Mouse (Mus musculus) hindbrain, embryonic 14.5 days (tissue): ENCODE results near the gene Luzp1. TPM values are rescaled to one million over a fixed set of nuclear protein-coding genes. Genes with fewer than 3 reads are reported as not detected.

ENCODE experiments used
- ATAC-seq: fragments of 200-750 bp; cut with Nextera tagmentation; 2 replicates; pipeline ENCODE4 v1.8.0; 2017; ENCODE audit warnings: moderate number of reproducible peaks, mild to moderate bottlenecking, moderate TSS enrichment, moderate library complexity; ENCODE audit not compliant: low FRiP score
- DNase-seq: peaks from one replicate; pipeline ENCODE4 v3.0.0-alpha.2; 2015; ENCODE audit warnings: low spot score
- H3K27ac ChIP-seq: fragments of 300-500 bp; sonication (generic); 2 replicates; pipeline ENCODE4 v1.5.1; 2014; ENCODE audit warnings: mild to moderate bottlenecking, moderate library complexity
- H3K27me3 ChIP-seq: fragments of 300-500 bp; sonication (generic); 2 replicates; pipeline ENCODE4 v1.6.1; 2014; ENCODE audit warnings: mild to moderate bottlenecking, low read length, mixed read lengths; ENCODE audit not compliant: control insufficient read depth, insufficient read depth
- H3K36me3 ChIP-seq: fragments of 300-500 bp; sonication (generic); replicated peaks from 2 replicates; pipeline ENCODE4 v1.6.1; 2014; ENCODE audit not compliant: control insufficient read depth, insufficient read depth
- H3K4me1 ChIP-seq: fragments of 300-500 bp; sonication (generic); replicated peaks from 2 replicates; pipeline ENCODE4 v1.6.1; 2014; ENCODE audit warnings: antibody characterized with exemption, low read length, mixed read lengths; ENCODE audit not compliant: control insufficient read depth, insufficient read depth
- H3K4me2 ChIP-seq: fragments of 300-500 bp; sonication (generic); replicated peaks from 2 replicates; pipeline ENCODE4 v1.6.1; 2014; ENCODE audit warnings: mild to moderate bottlenecking, moderate library complexity
- H3K4me3 ChIP-seq: fragments of 300-500 bp; sonication (generic); replicated peaks from 2 replicates; pipeline ENCODE4 v1.5.1; 2014; ENCODE audit warnings: mild to moderate bottlenecking, low read length
- H3K9ac ChIP-seq: fragments of 300-500 bp; sonication (generic); 2 replicates; pipeline ENCODE4 v1.6.1; 2014
- H3K9me3 ChIP-seq: fragments of 300-500 bp; sonication (generic); 2 replicates; pipeline ENCODE4 v1.6.1; 2016; ENCODE audit warnings: low read length; ENCODE audit not compliant: control insufficient read depth
- WGBS: fragments of 180-500 bp; shearing (Covaris S2); extraction: QIAGEN DNeasy Blood & Tissue Kit; methylation state at CpG from one replicate; pipeline ENCODE4 v1.1.7; 2014; 5-methylcytosine and 5-hydroxymethylcytosine counted together
- polyA plus RNA-seq: library from polyadenylated mRNA; unstranded; fragments of >200 nt; fragmentation: Nextera tagmentation; extraction: Ambion mirVana; gene quantifications from 2 replicates; pipeline ENCODE4 v1.2.1, GENCODE M21; 2014

The Luzp1 gene
- polyA plus RNA-seq = 48.6 and 56.8 TPM in 2 replicates

DNA sequence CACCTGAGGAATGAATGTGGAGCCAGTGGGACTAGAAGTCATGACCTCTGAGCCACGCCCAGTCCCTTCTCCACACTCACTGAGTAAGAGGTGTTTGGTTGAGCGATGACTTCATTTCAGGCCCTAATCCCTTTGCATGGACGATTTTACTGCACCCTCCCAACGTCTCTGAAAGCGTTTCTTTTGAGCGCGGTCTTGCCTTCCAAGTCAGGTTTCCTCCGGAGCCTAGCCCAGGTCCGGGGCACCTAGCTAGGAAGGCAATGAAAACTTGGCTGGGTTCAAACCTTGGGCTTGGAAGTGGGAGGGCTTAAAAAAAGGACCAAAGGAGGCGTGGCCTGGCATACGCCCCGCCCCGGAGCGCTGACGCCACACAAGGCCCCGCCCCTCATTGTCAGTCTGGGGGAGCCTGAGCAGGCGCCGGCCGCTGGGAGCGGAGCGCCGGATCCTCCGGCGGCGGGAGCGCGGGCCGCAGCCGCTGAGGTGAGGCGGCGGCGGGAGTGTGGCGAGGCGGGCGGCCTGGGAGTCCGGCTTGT is at the start of gene Luzp1:
TSS of gene Luzp1 (plus strand) at position 391 of the 533 bp plus-strand sequence.
- H3K4me3 ChIP-seq = peak within 1 kb of the TSS; percentile 91
- no peaks in the 10 kb centered on the region for H3K9me3 ChIP-seq
- H3K4me2 ChIP-seq = peak within 1 kb of the TSS; percentile 65
- DNase-seq (peak; percentile 90), ATAC-seq (peak; percentile 91)
- H3K36me3 ChIP-seq = no peaks in the 10 kb centered on the region
- H3K27ac ChIP-seq = peak within 1 kb of the TSS; percentile 95
- H3K9ac ChIP-seq = peak within 1 kb of the TSS; percentile 79
- WGBS = 2% methylated on average over 35 of the region's 36 CpGs
- H3K4me1 ChIP-seq = peaks cover 10% of the 10 kb centered on the region
- H3K27me3 ChIP-seq = peaks cover 2% of the 10 kb centered on the region

DNA sequence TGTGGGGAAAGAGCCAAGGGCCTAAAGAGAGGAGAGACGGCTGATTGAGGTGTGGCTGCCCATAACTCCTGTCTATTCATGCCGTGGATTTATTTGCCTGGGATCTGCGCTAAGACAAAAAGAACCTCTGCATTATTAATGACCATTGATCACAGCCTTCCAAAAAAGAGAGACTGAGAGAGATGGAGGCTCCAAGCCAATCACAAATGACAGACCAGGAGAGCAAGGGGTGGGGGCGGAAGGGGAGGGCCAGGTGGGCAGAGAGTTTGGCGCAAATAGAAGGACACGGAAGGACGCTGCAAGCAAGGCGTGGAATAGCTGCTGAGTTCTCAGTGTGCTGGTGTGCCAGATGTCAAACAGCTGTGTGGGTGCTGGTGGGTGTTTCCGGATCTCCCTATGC is 46.3 kb upstream of the Luzp1 start, which contains the start of gene Htr1d:
TSS of gene Htr1d (plus strand) at position 301 of the 400 bp plus-strand sequence.
- DNase-seq (no peak), ATAC-seq (no peak)
- Histone ChIP-seq H3K4me1 (peaks cover 9% of the 10 kb centered on the region), H3K9ac (peak within 1 kb of the TSS; percentile 48), H3K4me2 (peak within 1 kb of the TSS; percentile 76), H3K27ac (no peak within 1 kb of the TSS), H3K9me3 (no peaks in the 10 kb centered on the region), H3K27me3 (peaks cover 38% of the 10 kb centered on the region), H3K36me3 (no peaks in the 10 kb centered on the region), H3K4me3 (peak within 1 kb of the TSS; percentile 41)
- WGBS = 75% methylated on average over 9 of the region's 9 CpGs

DNA sequence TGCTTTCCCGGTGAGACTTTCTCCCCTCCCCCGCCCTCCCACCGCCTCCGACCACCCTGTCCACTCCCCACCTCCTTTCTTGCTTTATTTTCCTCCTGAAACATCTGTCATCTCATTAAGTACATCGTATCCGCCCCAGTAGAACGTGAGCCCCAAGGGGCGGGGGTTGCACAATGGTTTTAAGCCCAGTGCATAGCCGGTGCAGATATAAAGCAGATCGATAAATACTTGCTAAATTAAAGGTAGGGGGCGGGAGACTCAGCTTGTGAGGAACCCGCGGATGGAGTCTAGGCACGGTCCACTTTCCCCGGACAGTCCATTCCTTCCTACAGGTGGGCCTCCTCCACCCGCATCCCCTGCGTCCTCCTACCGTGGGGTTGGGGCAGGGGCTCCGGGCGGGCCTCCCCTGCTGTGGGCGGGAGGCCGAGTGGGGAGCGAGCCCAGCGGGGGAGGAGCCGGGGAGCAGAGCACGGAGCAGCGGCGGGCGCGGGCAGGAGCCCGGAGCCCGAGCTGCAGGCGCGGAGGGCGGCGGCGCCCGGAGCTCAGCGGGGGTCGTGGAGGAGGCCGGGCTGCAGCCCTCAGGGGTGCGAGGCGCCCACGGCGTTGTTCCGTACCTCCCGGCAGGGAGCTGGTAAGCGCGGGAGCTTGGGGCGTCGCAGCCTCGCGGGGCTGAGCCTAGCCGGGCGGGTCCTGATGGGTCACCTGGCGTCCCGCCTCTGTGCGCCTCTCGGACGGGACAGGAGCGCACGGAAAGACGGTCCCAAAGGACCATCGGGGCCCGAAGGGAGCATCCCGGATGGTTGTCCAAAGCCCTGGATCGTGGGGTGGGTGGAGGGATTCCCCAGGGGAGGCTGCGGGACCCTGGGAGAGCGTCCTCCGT is 45.2 kb upstream of the Luzp1 start:
- no peaks in the 10 kb centered on the region for H3K36me3 ChIP-seq
- 1% methylated on average over 69 of the region's 70 CpGs for WGBS
- H3K4me3 ChIP-seq = peak overlapping the region; percentile 41
- no peaks in the 10 kb centered on the region for H3K9me3 ChIP-seq
- peak overlapping the region; percentile 48 for H3K9ac ChIP-seq
- H3K4me1 ChIP-seq = peaks cover 9% of the 10 kb centered on the region
- no peak overlapping the region for H3K27ac ChIP-seq
- peaks cover 38% of the 10 kb centered on the region for H3K27me3 ChIP-seq
- no peak for DNase-seq
- H3K4me2 ChIP-seq = peak overlapping the region; percentile 76
- ATAC-seq = 0 out of 2 replicates have a peak, but pooled peaks have one; percentile 4

DNA sequence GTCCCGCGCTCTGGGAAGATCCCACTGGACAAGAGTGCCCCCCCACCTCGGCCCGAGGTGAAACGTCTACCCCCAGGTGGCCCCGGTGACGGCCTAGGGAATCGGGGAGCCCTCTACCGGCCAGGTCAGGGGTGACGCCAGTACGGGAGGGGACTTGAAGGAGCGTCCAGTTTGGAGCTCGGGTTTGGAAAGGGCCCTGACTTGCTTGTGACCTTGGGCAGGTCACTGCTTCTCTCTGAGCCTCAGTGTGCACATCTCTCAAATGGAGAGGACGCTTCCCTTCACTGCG is 44.6 kb upstream of the Luzp1 start:
- peak overlapping the region; percentile 48; the same call in 1 of the 2 replicates for H3K9ac ChIP-seq
- WGBS = 5% methylated on average over 15 of the region's 15 CpGs
- DNase-seq (no peak), ATAC-seq (no peak)
- H3K9me3 ChIP-seq = no peaks in the 10 kb centered on the region
- peak overlapping the region; percentile 76 for H3K4me2 ChIP-seq
- H3K36me3 ChIP-seq = no peaks in the 10 kb centered on the region
- no peak overlapping the region for H3K27ac ChIP-seq
- H3K4me3 ChIP-seq = peak overlapping the region; percentile 41
- H3K27me3 ChIP-seq = peaks cover 38% of the 10 kb centered on the region
- peaks cover 9% of the 10 kb centered on the region for H3K4me1 ChIP-seq

DNA sequence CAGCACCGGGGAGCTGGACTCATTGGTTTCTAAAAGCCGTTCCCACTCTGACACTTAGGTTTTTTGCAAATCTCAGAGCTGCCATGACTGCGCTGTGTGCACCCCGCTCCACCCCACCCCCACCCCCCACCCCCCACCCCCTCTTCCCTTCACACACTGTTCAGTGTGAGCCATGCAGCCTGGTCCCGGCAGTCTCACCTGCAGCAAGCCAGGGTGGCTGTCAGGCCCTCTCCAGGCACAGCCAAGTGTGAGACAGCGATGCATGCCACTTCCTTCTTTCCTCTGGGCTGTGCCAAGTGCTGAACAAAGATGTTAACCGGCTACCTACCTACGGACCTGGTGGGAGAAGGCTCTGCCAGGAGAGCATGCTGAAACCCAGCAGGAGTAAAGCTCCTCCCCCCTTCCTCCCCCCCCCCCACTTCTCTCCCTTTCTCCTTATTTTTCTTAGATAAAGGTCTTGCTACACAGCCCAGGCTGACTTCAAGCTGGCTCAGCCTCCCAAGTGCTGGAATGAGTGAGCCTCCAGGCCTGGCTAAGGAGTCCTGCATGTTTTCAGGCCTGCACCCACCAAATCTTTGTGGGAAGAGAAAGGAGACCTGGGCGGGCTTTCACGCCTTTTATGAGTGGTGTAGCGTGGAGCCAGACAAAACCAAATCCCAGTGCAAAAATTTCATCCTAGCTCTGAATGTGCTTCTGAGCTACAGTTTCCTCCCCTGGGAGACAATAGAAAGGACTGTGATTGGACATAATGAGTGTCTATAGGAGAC is 38.8 kb upstream of the Luzp1 start:
- ATAC-seq = peak; percentile 27; the same call in 1 of the 2 replicates

DNA sequence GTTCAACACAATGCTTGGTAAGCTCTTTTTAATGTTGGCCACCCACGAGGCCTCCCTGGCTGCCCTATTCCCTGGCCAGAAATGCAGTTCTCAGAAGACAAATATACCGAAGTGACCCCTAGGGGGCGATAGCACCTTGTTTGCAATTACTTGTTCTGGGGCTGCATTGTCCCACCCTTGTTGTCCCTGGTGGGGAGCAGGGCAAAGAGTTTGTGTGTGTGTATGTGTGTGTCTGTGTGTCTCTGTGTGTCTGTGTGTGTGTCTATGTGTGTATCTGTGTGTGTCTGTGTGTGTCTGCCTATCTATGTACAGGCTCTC is 38.2 kb upstream of the Luzp1 start:
- Histone ChIP-seq H3K4me3 (no peak overlapping the region), H3K36me3 (no peaks in the 10 kb centered on the region), H3K27me3 (peaks cover 4% of the 10 kb centered on the region; the same call in 1 of the 2 replicates), H3K9ac (no peak overlapping the region), H3K4me1 (peaks cover 13% of the 10 kb centered on the region), H3K4me2 (no peak overlapping the region), H3K27ac (no peak overlapping the region), H3K9me3 (no peaks in the 10 kb centered on the region)
- 0% methylated on average over 3 of the region's 3 CpGs for WGBS
- peak; percentile 67 for DNase-seq
- no peak for ATAC-seq

More for the DNA sequence above, 38.8 kb upstream of the Luzp1 start:
- H3K9ac ChIP-seq = no peak overlapping the region
- peaks cover 13% of the 10 kb centered on the region for H3K4me1 ChIP-seq
- no peaks in the 10 kb centered on the region for H3K9me3 ChIP-seq
- no peaks in the 10 kb centered on the region for H3K36me3 ChIP-seq
- no peak overlapping the region for H3K27ac ChIP-seq
- DNase-seq = no peak
- no peak overlapping the region for H3K4me2 ChIP-seq
- H3K27me3 ChIP-seq = peaks cover 8% of the 10 kb centered on the region; the same call in 1 of the 2 replicates
- no peak overlapping the region for H3K4me3 ChIP-seq
- WGBS = 36% methylated on average over 11 of the region's 11 CpGs

DNA sequence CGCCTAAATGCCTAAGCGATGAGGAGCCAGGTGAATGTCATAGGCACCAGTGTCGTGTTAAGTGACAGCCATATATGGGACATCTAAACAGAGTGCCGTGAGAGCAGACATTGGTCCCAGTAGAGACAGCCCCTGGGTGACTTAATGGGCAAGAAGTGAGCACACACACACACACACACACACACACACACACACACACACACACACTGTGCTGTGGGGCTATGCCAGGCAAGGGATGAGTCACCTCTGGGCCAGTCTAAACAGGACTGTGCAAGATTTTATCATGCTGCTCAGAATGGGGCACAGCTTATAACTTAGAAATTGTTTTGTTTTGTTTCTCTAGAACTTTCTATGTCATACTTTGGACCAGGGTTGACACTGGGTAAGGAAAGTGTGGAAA is 35.5 kb upstream of the Luzp1 start:
- DNase-seq (no peak), ATAC-seq (no peak)
- Histone ChIP-seq H3K36me3 (no peaks in the 10 kb centered on the region), H3K9me3 (no peaks in the 10 kb centered on the region), H3K27ac (no peak overlapping the region), H3K4me1 (peaks cover 13% of the 10 kb centered on the region), H3K4me2 (no peak overlapping the region), H3K9ac (no peak overlapping the region), H3K4me3 (no peak overlapping the region), H3K27me3 (no peaks in the 10 kb centered on the region)
- 90% methylated on average over 4 of the region's 4 CpGs for WGBS

DNA sequence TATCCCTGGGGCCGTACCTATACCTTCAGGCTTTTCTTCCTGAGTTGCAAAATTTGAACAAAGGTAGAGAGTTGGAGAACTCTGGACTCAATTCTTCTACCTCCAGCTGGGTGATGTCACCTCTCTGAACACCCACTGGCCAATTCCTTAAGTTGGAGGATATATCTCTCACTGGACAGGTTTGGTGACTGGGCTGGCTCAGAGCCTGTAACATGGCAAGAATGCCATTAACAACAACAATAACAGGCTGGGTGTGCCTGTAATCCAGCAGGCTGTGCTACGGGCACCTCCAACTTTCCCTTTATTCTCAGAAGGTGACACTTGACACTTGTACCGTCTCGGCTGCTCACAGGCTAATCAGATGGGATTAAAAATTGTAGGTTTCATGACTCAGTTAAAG is 30.5 kb upstream of the Luzp1 start:
- no peaks in the 10 kb centered on the region for H3K9me3 ChIP-seq
- no peak overlapping the region for H3K9ac ChIP-seq
- H3K27me3 ChIP-seq = no peaks in the 10 kb centered on the region
- ATAC-seq = no peak
- no peaks in the 10 kb centered on the region for H3K4me1 ChIP-seq
- DNase-seq = no peak
- no peak overlapping the region for H3K27ac ChIP-seq
- H3K4me2 ChIP-seq = no peak overlapping the region
- 69% methylated on average over 4 of the region's 4 CpGs for WGBS
- H3K36me3 ChIP-seq = no peaks in the 10 kb centered on the region
- H3K4me3 ChIP-seq = no peak overlapping the region
